Mouse (Mus musculus) small intestine, adult 2 months (tissue): ENCODE data around the gene Arhgap22.

Experiments
- CTCF ChIP-seq: fragments of 200-500 bp; IDR thresholded peaks from 2 replicates; pipeline ENCODE4 v1.5.1; 2012; ENCODE audit warnings: low read depth, mild to moderate bottlenecking, control low read depth, inconsistent platforms, low read length, moderate library complexity, mixed read lengths; ENCODE audit not compliant: insufficient replicate concordance, insufficient read length; ENCODE audit errors: extremely low read depth
- POLR2A ChIP-seq: fragments of 200-500 bp; IDR thresholded peaks from 2 replicates; pipeline ENCODE4 v1.6.1; 2012; ENCODE audit warnings: low read depth, mild to moderate bottlenecking, control low read depth, inconsistent platforms, low read length, moderate library complexity

- TF ChIP-seq POLR2A (no peak), CTCF (no peak)
These were observed 121.9 kb downstream of the Arhgap22 start for GRCm38 (mm10) chr14:33335733-33336132.
